Mouse (Mus musculus): ENCODE results near the gene Prom2. TPM values are rescaled to one million over a fixed set of nuclear protein-coding genes. Genes with fewer than 3 reads are reported as not detected.
A peak's percentile ranks its signal among the peaks of the same experiment; 100 is the strongest.

Gene Prom2
- total RNA-seq, 2 experiments from 2014 or later = not detected

GRCm38 (mm10) chr2:127498750-127499149 is 42.5 kb downstream of the Prom2 start:
- no peak for DNase-seq
- intact Hi-C loops (cut with DNase I) = no loop called here

- intact Hi-C loops (cut with DNase I) = no loop called here
- DNase-seq = no peak
These were observed 44.9 kb downstream of the Prom2 start for GRCm38 (mm10) chr2:127496321-127496720.

- peak; percentile 26 to 32 for DNase-seq
- intact Hi-C loops (cut with DNase I) = no loop called here
These were observed 56.6 kb downstream of the Prom2 start for GRCm38 (mm10) chr2:127484476-127485170.

GRCm38 (mm10) chr2:127483001-127483400 is 58.3 kb downstream of the Prom2 start:
- DNase-seq = no peak
- intact Hi-C loops (cut with DNase I) = no loop called here

GRCm38 (mm10) chr2:127482533-127482911 is 58.7 kb downstream of the Prom2 start:
- intact Hi-C loops (cut with DNase I) = no loop called here

GRCm38 (mm10) chr2:127481841-127482532 is 59.3 kb downstream of the Prom2 start:
- DNase-seq = peak in 1 of 2 experiments; percentile 30
- intact Hi-C loops (cut with DNase I) = no loop called here

More at GRCm38 (mm10) chr2:127482533-127482911, 58.7 kb downstream of the Prom2 start:
- DNase-seq = peak; percentile 68 to 69

- intact Hi-C loops (cut with DNase I) = no loop called here
- DNase-seq = no peak
These were observed 61.5 kb downstream of the Prom2 start for GRCm38 (mm10) chr2:127479763-127480162.

- DNase-seq = no peak
- intact Hi-C loops (cut with DNase I) = no loop called here
These were observed 62.1 kb downstream of the Prom2 start for GRCm38 (mm10) chr2:127479210-127479609.

Other genes starting within 250 kb of the Prom2 start
- 1 to 10 TPM in 1 of 2 experiments, under 1 TPM in 1; 0.72 to 1.3 TPM for gene Dusp2, start 205.3 kb downstream of the Prom2 start, total RNA-seq (2021)
- gene Astl, start 202.8 kb downstream of the Prom2 start, total RNA-seq (2021) = not detected
- gene Adra2b, start 178.3 kb downstream of the Prom2 start, total RNA-seq (2021) = under 1 TPM; 0.48 to 0.86 TPM
- gene Gpat2, start 116.3 kb downstream of the Prom2 start, total RNA-seq (2021) = not detected
- gene Fahd2a, start 96.9 kb downstream of the Prom2 start, total RNA-seq (2021) = 10 to 100 TPM; 22.0 to 22.7 TPM
- under 1 TPM; 0.18 to 0.49 TPM for gene Kcnip3, start 19.4 kb downstream of the Prom2 start, total RNA-seq (2021)
- 1 to 10 TPM; 2.1 TPM for gene Zfp661, start 45.6 kb upstream of the Prom2 start, total RNA-seq (2021)
- 10 to 100 TPM; 81.4 to 91.4 TPM for gene Mrps5, start 45.8 kb upstream of the Prom2 start, total RNA-seq (2021)
- gene Mal, start 115.2 kb upstream of the Prom2 start, total RNA-seq (2021) = 1 to 10 TPM; 1.6 to 4.4 TPM
- gene Mall, start 188.5 kb upstream of the Prom2 start, total RNA-seq (2021) = 1 to 10 TPM; 1.7 to 2.3 TPM
- gene Nphp1, start 247.4 kb upstream of the Prom2 start, total RNA-seq (2021) = 10 to 100 TPM; 19.0 to 23.6 TPM